Mouse (Mus musculus): ENCODE results near the gene Bmp6.

Gene Bmp6

DNA sequence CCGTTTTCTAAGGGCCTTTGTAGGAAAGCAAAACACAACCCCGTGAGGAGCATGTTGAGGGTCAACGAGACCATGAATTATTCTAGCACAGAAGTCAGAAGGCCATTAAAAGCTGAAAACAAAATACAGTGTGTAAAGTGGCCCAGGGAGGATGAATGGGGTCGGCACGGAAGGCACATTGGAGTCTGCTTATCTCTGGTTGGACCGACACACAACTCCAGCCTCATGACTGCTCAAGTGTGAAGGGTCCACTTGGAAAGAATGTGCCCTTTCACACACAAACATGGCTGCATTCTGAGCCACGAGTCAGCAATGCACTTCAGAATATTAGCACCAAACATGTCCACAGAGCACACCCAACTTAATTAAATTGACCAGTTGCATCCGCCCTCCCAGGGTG, 84.8 kb downstream of the Bmp6 start:
- no peak for DNase-seq (ENCODE audit: low spot score)

- no peak for DNase-seq (ENCODE audit: low spot score)
Measured at GRCm38 (mm10) chr13:38430075-38430474, 85.2 kb downstream of the Bmp6 start.

DNA sequence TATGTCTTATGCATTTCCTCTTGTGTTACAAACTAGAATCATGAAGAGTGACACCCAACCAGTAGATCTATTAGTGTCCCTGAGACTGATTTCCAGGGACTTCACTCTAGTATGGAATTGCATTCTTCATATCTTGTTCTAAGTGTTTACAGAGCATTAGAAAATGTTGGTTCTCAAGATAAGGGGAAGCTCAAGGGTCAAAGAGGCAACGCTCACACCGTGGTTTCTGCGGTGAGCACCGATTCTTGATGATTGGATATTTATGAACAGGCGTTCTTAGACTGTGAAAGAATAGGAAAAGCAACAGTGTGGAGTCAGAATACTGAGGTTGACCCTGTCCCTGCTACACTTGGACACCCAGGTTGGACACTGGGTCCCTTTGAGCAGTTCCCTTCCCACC, 89.9 kb downstream of the Bmp6 start:
- DNase-seq (ENCODE audit: low spot score) = no peak

DNA sequence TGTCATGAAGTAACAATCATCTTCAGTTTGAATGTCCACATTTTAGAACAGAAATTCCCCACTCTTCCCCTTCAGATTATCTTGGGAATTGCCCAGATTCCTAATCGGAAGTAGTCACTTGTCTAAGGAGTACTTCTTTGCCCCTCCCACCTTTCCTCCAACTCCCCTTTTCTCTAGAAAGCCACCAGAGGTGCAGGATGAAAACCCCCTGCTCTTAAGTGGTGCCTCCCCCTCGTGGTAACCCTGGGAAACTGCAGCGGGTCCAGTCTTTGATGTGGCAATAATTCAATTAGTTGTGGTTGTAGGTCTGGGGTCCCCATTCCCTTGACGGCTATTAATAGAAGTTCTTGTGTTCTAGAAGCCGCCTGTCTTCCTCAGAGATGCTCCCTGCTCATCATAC, 93.0 kb downstream of the Bmp6 start:
- peak; percentile 13 for DNase-seq (ENCODE audit: low spot score)

- DNase-seq (ENCODE audit: low spot score) = no peak
Measured at GRCm38 (mm10) chr13:38440240-38440639, 95.3 kb downstream of the Bmp6 start.

DNA sequence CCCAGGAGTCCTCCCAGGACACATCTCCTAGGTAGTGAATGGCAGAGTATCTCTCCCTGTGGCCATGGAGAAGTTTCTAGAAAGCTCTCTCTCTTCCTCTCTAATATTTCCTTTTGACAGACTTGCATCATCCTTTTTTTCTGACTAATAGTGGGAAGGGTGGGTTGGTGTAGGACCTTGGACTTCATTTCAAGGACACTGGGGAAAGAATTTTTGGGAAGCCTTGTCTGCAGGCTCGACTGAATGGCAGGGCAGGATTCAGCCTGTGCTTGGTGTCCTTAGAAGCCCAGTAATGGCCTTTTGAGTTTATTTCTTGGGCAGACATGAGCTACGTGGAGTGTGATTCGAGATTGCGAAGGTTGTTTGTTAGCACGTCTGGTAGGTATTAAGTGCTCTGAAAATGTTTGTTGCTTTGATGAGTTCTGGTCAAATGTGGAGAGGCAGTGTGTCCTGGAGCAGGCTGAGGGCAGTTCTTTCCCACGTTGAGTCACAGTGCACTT, 103.7 kb downstream of the Bmp6 start:
- no peak for DNase-seq (ENCODE audit: low spot score)

DNA sequence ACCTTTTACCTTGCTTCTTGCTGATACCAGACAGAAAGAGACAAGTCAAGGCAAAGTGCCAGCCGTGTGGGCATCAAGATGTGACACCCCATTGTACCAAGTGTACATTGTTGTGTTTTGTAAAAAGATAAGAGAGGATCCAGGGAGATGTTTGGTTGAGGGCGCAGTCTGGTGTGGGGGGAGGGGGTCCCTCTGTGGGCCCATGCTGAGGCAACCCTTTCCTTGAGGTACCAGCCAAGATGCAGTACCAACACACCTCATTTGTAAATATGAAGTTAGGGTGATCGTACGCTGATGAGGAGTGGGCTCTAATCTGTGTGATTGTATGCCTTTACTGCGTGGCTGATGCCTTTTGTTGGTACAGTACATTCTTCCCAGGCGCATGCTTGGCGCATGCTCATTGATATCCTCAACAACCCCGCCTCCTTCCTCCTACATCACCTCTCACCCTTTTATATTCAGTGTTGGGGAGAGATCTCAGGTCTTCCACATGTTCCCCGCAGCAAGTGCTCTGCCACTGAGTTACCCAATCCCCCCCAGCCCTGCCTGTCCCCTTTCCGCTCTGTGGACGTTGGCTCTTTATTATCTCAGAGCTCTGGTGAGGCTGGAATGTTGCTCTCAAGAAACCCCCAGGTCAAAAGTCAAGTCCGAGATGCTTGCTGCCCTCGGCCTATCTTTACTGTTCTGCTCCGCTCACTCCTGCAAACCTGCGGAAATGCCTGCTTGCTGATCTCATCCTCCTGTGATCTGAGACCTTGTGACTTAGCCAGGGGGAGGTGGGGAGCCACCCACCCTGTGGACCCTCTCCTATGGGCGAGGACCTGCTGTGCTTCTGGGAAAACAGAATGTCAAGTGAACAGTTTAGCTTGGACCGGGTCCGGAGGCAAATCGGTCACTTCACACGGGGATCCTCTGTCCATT, 105.4 kb downstream of the Bmp6 start:
- no peak for DNase-seq (ENCODE audit: low spot score)

DNA sequence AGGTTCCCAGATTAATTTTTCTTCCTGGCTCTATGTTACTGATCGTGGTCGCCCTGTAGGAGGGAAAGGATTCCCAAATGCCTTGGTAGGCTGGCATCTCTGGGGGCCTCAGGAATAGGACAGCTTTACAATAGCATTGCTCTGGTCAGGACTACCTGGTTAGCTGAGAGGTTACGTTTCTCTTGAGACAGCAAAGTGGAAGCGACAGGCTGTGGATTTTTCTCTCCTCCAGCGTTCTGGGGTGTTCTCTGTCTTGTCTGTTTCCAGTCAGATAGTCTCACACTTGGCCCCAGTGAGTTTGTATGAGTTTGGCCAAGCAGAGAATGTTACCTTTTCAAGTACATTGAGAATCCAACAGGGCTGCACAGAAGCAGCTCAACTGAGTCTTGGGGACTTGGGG, 106.5 kb downstream of the Bmp6 start:
- no peak for DNase-seq (ENCODE audit: low spot score)

GRCm38 (mm10) chr13:38463410-38463809, 118.5 kb downstream of the Bmp6 start:
- DNase-seq (ENCODE audit: low spot score) = no peak

GRCm38 (mm10) chr13:38470882-38471281, 126.0 kb downstream of the Bmp6 start:
- no peak for DNase-seq (ENCODE audit: low spot score)

DNA sequence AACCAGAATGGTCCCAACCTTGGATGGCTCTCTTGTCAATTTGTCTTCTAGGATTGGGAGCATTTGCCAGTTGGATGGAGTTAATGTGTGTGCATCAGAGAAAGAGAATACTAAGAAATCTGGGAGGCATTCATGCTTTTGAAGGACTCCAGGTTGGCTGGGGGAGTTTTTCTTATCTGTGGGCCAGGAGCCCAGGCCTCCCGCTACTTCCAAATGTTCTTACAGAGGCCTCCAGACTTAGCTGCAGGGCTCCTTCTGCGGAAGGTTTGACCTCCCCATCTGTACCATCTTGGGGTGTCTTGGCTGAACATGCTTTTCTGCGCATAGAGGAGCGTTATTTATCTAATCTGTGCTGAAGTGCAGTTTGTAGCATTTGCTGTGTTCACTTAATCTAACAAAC, 127.7 kb downstream of the Bmp6 start:
- no peak for DNase-seq (ENCODE audit: low spot score)

- no peak for DNase-seq (ENCODE audit: low spot score)
Measured at GRCm38 (mm10) chr13:38473497-38473896, 128.6 kb downstream of the Bmp6 start.

GRCm38 (mm10) chr13:38476936-38477335, 132.0 kb downstream of the Bmp6 start:
- DNase-seq (ENCODE audit: low spot score) = no peak

DNA sequence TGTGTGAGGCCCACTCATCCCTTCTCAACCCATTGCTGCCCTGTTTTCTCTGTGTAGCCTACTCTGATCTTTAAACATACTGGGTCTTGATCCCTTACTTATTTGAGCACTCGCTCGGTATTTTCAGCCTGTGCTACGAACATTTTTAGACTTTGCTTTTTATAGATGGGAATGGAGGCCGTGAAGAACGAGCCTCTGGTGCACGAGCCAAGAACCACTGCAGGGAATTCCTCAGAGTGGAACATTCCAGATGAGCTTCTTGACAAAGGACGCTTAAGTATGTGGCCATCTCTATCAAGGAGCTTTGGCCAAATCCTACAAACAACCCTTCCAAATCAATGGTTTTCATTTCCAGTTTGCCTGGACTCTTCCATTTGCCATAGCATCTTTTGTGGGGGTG, 136.1 kb downstream of the Bmp6 start:
- no peak for DNase-seq (ENCODE audit: low spot score)

GRCm38 (mm10) chr13:38484701-38485100, 139.8 kb downstream of the Bmp6 start:
- no peak for DNase-seq (ENCODE audit: low spot score)

DNA sequence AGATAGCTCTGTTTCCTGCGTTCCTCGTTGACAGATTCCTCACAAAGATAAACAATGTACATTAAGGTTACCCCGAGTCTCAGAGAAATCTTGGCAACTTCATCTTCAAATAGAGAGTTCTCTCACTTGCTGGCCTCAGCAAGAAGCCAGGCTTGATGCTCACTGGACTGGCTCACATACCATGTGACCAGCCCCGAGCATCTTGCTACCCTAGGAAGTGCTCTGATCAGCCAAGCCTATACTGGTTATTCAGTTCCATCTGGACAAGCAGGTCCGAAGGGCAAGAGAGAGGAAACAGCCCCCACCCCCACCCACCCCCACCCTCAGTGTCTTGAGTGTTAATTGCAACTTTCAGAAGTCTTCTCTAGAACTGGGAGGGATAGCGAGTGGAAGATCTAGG, 141.9 kb downstream of the Bmp6 start:
- DNase-seq (ENCODE audit: low spot score) = no peak

DNA sequence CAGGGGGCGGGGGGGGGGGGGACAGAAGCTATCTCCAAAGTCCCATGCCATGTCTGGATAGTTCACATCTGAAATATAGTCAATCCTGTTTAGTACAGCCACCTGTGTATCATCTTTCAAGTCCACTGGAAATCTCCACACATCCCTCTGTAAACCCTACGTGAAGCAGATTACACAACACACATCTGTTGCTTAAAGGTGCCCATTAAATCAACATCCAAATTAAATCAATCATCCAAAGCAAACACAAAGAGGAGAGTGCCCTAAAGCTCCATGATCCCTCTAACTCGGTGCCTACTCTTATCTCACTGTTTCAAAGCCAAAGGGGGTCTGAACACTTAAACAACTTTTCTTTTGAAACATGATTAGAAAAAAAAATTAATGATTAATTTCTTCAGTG, 151.8 kb downstream of the Bmp6 start:
- DNase-seq (ENCODE audit: low spot score) = no peak

DNA sequence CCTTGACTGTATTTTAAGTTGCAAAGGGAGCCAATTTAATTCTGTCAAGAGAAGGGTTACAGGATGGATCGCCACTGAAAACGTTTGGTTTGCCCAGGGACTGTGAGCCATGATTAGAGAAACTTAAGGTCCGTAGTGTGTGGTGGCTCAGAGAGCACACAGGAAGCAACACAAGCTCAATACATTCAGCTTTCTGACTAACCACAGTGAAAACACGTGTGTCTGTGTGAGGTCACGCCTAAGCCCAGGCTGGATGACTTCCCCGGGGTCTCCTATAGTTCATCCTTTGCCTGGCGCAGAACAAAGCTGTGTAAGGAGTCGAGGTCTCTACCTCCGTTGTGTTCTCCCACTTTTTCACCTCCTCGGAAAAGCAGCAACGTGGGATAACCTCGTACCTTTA, 156.4 kb downstream of the Bmp6 start:
- DNase-seq (ENCODE audit: low spot score) = no peak

DNA sequence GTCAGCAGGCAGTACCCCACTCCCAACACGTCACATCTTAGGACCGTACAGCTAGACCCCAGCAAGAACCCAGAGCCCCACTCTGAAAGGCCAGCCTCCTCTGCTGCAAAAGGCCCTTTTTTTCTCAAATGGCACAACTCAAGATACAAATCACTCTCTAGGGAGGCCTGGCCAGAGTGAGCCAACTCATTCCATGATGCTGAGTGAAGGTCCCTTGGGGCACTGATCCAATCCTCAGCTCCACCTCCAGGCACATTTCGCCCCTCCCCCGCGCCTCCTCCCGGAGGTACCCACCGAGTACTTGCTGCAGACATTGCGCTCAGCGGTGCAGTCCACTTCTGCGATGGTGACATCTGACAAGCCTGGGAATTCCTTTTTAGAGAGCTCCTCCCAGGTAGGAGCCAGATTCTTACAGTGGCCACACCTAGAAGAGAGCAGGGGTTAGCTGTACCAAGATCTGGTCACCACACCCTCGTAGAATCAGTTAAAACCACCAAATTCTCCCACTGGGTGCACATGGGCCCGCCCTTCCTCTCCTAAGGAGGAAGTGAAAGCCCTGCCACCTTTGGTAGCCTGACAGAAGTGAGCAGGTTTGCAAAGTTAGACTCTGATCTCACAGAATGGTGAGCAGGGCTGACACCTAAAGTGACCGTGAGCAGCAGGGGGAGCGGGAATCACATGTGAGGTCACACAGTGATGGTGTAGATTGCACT, 158.4 kb downstream of the Bmp6 start:
- peak; percentile 20 for DNase-seq (ENCODE audit: low spot score)

DNA sequence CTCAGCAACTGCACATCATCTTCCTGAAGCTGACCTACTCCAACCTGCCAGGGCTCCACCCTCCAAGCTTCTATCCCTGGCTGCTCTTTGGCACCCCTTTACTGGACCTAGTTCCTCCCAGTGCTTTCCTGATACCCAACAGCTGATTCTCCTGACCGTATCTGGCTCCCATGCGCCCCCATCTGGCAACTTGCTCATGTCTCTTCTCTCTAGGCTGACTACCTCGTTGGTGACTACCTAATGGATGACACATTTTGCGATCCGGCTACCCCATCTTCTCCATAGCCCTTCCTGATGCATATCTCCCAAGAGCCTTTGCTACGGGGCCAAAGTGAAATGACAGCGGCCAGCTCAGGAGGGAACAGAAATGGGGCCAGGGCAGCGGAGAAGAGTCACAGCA, 161.4 kb downstream of the Bmp6 start:
- peak; percentile 18 for DNase-seq (ENCODE audit: low spot score)

DNA sequence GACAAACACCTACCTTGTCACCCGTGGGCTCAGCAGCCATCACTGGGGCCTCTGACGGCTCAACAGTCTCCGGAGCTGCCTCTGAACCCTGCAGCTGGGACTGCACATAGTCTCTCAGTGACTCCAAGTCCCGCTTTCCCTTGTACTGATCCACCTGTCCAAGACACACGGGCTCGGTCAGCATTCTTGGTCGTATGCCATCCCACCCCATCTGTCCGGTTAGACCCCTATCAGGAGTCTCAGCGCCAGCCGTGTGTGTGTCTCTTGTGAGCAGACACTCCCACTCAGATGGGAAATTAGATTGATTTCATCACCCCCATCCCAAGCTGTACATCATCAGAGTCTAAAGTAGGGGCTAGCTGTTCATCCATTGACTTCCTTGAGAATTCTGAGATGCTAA, 162.0 kb downstream of the Bmp6 start:
- DNase-seq (ENCODE audit: low spot score) = no peak

DNA sequence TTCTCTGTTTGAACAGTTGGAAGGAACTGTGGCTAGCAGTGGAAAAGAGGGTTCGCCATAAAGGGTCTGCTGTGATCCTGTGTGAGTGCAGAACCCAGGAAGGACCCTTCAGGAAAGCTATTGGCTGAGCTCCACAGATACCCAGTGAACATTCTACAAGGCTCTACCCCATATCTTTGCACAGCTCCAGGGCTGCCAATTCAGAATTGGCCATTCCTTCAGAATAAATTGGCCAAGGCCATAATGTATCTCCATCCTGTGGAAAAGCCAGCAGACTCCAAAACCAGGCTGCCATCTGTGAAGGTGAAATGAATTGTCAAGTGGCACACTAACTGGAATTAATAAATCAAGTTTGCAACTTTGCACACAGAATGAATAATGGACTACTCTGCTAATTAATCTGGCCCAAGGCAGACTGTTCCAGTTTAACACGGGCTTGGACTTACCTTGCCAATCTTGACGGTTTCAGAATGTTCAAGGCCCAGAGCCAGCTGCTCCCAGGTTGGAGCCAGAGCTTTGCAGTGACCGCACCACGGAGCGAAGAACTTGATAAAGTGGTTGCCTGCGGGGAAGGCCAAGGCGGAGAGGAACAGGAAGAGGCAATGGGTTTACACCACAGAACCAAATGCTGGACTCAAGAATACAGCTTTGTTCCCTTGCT, 164.9 kb downstream of the Bmp6 start:
- DNase-seq (ENCODE audit: low spot score) = no peak

GRCm38 (mm10) chr13:38511979-38512378, 167.1 kb downstream of the Bmp6 start:
- no peak for DNase-seq (ENCODE audit: low spot score)
